Mouse (Mus musculus) left cerebral cortex, adult 2 months (tissue): ENCODE results near the gene Nckipsd. TPM values are rescaled to one million over a fixed set of nuclear protein-coding genes. Genes with fewer than 3 reads are reported as not detected.

ENCODE experiments used
- DNase-seq, 2 experiments: peaks; one replicate each; pipeline ENCODE4 v3.0.0; 2021 to 2022; ENCODE audit warnings: low spot score in 2 of 2, mixed read lengths in 1 of 2; ENCODE audit errors: extremely low spot score in 1 of 2
- H3K27ac ChIP-seq: fragments of 200-600 bp; 2 replicates; pipeline ENCODE4 v1.8.1; 2022
- H3K4me3 ChIP-seq: fragments of 200-600 bp; 2 replicates; pipeline ENCODE4 v1.8.1; 2022
- CTCF ChIP-seq: fragments of 200-600 bp; IDR thresholded peaks from 2 replicates; pipeline ENCODE4 v1.8.1; 2022; ENCODE audit warnings: antibody characterized with exemption, mild to moderate bottlenecking, moderate library complexity
- intact Hi-C: fragments of 180-260 bp; cut with DNase I; formaldehyde crosslinking; loops from one replicate; pipeline ENCODE4 v1.15.1; 2025
- total RNA-seq, 2 experiments: library from RNA; stranded (reverse); gene quantifications; 2 replicates each; pipeline ENCODE4 v1.2.3; 2021

Nckipsd gene
- total RNA-seq, 2 experiments from 2014 or later: 64.7 to 68.0 TPM

DNA sequence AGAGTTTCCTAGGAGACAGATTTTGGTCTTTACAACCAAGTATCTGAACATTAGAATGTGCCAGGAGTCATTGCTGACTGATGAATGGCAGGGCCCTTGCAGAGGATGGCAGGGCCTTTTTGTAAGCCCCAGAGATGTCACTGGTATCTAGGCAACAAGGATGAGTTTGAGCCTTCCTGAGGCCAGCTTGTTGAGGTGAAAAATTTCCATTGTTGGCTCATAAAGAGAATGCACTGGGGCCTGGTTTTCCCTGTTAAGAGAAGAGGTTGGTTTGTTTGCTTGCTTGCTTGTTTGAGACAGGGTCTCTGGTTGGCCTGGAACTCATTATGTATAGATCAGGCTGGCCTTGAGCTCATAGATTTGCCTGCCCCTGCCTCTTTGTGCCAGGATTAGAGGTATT lies 22.8 kb upstream of the Nckipsd start:
- H3K27ac ChIP-seq: no peak overlapping the region
- no peak for TF ChIP-seq CTCF
- no peak for DNase-seq
- peak overlapping the region; percentile 98 for H3K4me3 ChIP-seq
- intact Hi-C loops: no loop called here

GRCm38 (mm10) chr9:108786494-108786893 lies 21.7 kb upstream of the Nckipsd start:
- intact Hi-C loops: no loop called here
- peak overlapping the region; percentile 4; the same call in 1 of the 2 replicates for H3K4me3 ChIP-seq
- DNase-seq: no peak
- H3K27ac ChIP-seq: no peak overlapping the region
- TF ChIP-seq CTCF: no peak

DNA sequence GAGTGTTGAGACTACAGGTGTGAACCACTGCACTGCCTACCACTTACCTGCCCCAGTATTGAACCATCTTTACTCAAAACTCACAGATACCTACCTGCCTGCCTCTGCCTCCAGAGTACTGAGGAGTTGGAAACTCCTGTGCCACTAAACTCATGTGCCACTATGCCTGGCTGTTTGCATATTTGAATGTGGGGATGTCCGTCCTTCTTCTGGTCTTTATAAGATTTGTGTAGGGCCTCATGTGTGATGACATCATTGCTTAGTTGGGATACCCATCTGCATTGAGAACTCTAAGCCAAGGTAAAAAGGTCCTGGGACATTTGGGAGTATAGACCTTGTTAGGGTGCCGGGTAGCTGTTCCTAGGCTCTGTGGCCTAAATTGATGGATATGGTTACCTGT lies 21.1 kb upstream of the Nckipsd start:
- intact Hi-C loops: no loop called here
- no peak for DNase-seq
- no peak overlapping the region for H3K4me3 ChIP-seq
- H3K27ac ChIP-seq: no peak overlapping the region
- no peak for TF ChIP-seq CTCF

GRCm38 (mm10) chr9:108788713-108789112 lies 19.5 kb upstream of the Nckipsd start:
- intact Hi-C loops: no loop called here
- DNase-seq: no peak
- Histone ChIP-seq H3K27ac (no peak overlapping the region), H3K4me3 (no peak overlapping the region)
- TF ChIP-seq CTCF: no peak

DNA sequence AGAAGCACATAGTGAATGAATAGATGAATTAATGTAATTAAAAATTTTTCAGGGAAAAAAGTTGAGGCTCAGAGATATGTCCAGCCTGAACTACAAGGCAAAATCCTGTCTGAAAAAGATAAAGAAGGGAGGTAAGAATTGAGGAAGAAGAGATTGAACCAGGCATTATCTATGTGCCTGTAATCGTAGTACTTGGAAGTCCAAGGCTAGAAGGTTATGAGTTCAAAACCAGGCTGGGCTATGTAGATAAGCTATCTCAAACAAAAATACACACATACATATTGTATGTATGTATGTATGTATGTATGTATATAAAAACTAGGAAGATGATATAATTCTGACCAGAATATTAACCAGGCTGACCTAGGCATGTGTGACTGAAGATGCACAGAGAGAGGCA lies 15.9 kb upstream of the Nckipsd start:
- DNase-seq: no peak
- no peak overlapping the region for H3K4me3 ChIP-seq
- intact Hi-C loops: no loop called here
- no peak for TF ChIP-seq CTCF
- no peak overlapping the region for H3K27ac ChIP-seq

DNA sequence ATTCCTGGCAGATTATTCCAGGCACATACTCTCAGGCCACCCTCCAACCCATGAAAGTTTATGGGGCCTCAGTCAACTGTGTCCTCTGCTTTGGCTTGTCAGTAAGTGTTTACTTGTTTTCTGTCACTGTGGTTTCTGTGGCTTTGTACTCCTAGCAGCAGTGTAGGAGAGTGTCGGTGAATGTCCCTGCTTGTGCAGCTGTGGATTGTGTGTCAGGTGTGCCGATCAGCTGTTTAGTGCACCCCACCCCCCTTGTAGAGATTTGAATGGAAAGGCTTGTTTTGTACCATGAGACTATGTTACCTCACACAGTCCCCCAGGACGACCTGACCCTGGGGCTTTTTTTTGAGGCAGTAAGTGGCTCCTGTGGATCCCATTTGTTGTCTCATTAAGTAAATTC lies 15.4 kb upstream of the Nckipsd start:
- no peak for DNase-seq
- intact Hi-C loops: no loop called here
- Histone ChIP-seq H3K27ac (no peak overlapping the region; the same call in 1 of the 2 replicates), H3K4me3 (no peak overlapping the region)
- no peak for TF ChIP-seq CTCF

GRCm38 (mm10) chr9:108795281-108795680 lies 12.9 kb upstream of the Nckipsd start:
- Histone ChIP-seq H3K27ac (no peak overlapping the region), H3K4me3 (no peak overlapping the region)
- TF ChIP-seq CTCF: no peak
- no peak for DNase-seq
- intact Hi-C loops: loop anchor here (5.0 kb wide), 1 partner anchor 43 kb away; no protein-coding TSS in a partner anchor

GRCm38 (mm10) chr9:108795762-108796161 lies 12.4 kb upstream of the Nckipsd start:
- intact Hi-C loops: loop anchor here (5.0 kb wide), 1 partner anchor 43 kb away; no protein-coding TSS in a partner anchor
- peak overlapping the region; percentile 77 for H3K27ac ChIP-seq

DNA sequence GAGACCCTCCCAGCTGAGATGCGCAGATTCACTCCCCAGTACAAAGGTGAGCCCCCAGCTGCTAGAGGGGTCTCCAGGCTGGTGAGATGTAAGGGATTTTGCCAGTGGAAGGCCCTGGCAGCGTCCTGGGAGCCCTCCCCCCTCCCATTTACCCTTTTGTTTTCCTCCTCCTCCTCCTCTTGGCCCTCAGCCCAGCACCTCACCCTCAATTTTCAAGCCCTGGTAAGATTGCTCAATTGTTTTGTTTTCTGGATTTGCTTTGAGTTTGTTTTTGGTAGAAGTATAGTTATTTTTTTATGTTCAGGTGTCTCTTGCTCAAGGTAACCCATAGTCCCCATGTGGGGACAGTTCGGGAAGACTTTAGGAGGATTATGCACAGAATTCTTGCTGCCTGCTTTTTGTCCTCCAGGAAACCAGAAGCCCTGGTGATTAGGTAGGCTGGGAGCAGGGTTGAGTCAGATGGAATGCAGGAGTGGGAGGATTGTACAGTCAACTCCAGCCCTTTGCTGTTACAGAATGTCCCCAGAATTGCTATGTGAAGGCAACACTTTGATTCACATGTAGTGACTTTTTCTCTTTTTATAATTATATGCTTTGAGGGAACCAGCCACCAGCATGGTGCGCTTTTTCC lies 11.7 kb upstream of the Nckipsd start:
- TF ChIP-seq CTCF: no peak
- H3K27ac ChIP-seq: peak overlapping the region; percentile 77
- no peak for DNase-seq
- H3K4me3 ChIP-seq: peak overlapping the region; percentile 29; the same call in 1 of the 2 replicates
- intact Hi-C loops: loop anchor here (5.0 kb wide), 1 partner anchor 44 kb away; no protein-coding TSS in a partner anchor

More at GRCm38 (mm10) chr9:108795762-108796161, 12.4 kb upstream of the Nckipsd start:
- H3K4me3 ChIP-seq: peak overlapping the region; percentile 29
- peak in 1 of 2 experiments; percentile 39 for DNase-seq
- TF ChIP-seq CTCF: no peak

DNA sequence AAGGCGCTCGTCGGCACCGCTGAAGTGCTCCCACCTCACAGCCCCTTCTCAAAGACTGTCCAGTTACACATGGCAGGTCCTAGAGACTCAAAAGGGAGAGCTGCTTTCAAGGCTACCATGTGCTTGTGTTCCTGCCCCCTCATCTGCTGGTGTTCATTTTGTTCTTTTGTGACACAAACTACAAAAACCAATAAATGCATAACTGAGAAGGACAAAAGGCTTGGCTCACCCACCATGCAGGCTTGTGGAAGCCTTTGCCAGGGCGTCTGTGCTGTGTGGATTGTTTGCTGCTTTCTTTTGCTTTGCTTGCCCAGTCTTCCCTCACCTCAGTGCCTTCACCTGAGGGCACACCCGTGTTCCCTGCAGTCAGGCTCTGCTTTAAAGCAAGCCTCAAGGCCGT lies 10.7 kb upstream of the Nckipsd start:
- TF ChIP-seq CTCF: no peak
- no peak for DNase-seq
- Histone ChIP-seq H3K27ac (peak overlapping the region; percentile 77), H3K4me3 (no peak overlapping the region)
- intact Hi-C loops: loop anchor here (5.0 kb wide), 1 partner anchor 45 kb away; no protein-coding TSS in a partner anchor

DNA sequence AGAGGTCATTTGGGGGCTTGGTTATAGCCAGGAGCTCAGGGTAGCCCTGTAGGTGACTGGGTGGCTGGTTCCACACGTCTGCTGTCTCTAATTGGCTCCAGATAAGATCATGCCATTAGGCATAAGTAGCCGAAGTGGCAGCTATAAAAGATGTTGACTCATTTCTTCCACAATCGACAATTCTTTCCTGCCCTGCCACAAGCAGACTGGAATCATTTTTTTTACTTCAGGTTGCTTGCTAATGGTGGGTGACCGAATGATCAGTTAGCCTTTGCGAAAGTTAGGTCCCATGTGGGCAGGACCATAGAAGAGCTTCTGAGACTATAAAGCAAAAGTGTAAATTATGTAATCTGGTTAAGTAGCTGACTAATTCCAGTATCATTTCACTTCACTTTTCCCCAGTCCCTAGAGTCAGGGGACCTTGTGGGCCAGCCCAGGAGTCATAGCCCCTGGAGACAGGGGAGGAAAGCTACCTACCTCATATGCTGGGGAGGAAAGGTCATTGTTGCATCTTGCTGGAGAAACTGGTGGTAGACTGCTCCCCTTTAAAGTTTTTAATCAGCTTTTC lies 9.6 kb upstream of the Nckipsd start:
- no peak for DNase-seq
- intact Hi-C loops: loop anchor here (5.0 kb wide), 1 partner anchor 46 kb away; no protein-coding TSS in a partner anchor
- TF ChIP-seq CTCF: no peak
- Histone ChIP-seq H3K4me3 (no peak overlapping the region), H3K27ac (no peak overlapping the region)

DNA sequence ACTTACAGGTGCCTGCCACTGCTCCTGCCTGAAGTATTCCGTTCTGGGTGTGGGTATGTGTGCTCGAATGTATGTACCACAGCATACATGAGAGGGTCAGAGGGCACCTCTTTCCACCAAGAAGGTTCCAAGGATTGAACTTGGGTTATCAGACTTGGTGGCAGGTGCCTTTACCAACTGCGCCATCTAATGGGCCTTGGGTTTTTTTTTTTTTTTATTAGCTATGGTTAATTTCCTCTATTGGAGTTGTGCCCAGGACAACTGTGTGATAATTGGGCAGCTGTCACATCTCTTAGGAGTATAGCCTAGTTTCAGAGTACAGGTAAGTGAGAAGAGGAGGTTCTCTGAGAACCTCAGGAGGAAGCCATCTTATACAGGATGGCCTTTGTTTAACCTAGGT lies 8.6 kb upstream of the Nckipsd start:
- no peak for DNase-seq
- Histone ChIP-seq H3K27ac (no peak overlapping the region), H3K4me3 (no peak overlapping the region)
- no peak for TF ChIP-seq CTCF
- intact Hi-C loops: loop anchor here (5.0 kb wide), 1 partner anchor 47 kb away; no protein-coding TSS in a partner anchor
